Mouse (Mus musculus) heart, embryonic 14.5 days (tissue): ENCODE data around the gene Prdx3. TPM values are rescaled to one million over a fixed set of nuclear protein-coding genes. Genes with fewer than 3 reads are reported as not detected.
"Not testable (repeated sequence)": the region's sequence is repeated elsewhere in the genome, so short reads cannot be mapped to it uniquely, and the experiment has no call there.

Source experiments
- ATAC-seq: fragments of 200-750 bp; cut with Nextera tagmentation; 2 replicates; pipeline ENCODE4 v1.8.0; 2017; ENCODE audit warnings: low read depth, moderate TSS enrichment; ENCODE audit not compliant: insufficient number of reproducible peaks, insufficient read depth, low FRiP score
- H3K27ac ChIP-seq, 2 experiments: fragments of 200-500 bp in 1 of 2; fragments of 300-500 bp in 1 of 2; sonication (generic) in 1 of 2; replicated peaks in 1 of 2; 2 replicates each; pipeline ENCODE4 v1.5.1; 2012 to 2014; ENCODE audit warnings: low read depth in 2 of 2, low read length in 2 of 2, control low read depth in 1 of 2, mild to moderate bottlenecking in 1 of 2, mixed read lengths in 1 of 2; ENCODE audit not compliant: control insufficient read depth in 1 of 2, insufficient read depth in 1 of 2
- H3K27me3 ChIP-seq: fragments of 300-500 bp; sonication (generic); 2 replicates; pipeline ENCODE4 v1.6.1; 2014; ENCODE audit warnings: mild to moderate bottlenecking, low read length, control low read depth; ENCODE audit not compliant: control insufficient read depth, insufficient read depth
- H3K36me3 ChIP-seq: fragments of 300-500 bp; sonication (generic); 2 replicates; pipeline ENCODE4 v1.6.1; 2014; ENCODE audit warnings: mild to moderate bottlenecking, control low read depth, low read length, mixed read lengths; ENCODE audit not compliant: control insufficient read depth, insufficient read depth
- H3K4me1 ChIP-seq, 2 experiments: fragments of 200-500 bp in 1 of 2; fragments of 300-500 bp in 1 of 2; sonication (generic) in 1 of 2; 2 replicates each; pipeline ENCODE4 v1.6.1; 2012 to 2014; ENCODE audit warnings: low read length in 2 of 2, control low read depth in 1 of 2, mixed read lengths in 1 of 2; ENCODE audit not compliant: control insufficient read depth in 2 of 2, insufficient read depth in 2 of 2
- H3K4me2 ChIP-seq: fragments of 300-500 bp; sonication (generic); 2 replicates; pipeline ENCODE4 v1.6.1; 2014; ENCODE audit warnings: mild to moderate bottlenecking, low read length
- H3K4me3 ChIP-seq, 2 experiments: fragments of 200-500 bp in 1 of 2; fragments of 300-500 bp in 1 of 2; sonication (generic) in 1 of 2; 2 replicates each; pipeline ENCODE4 v1.5.1; 2012 to 2014; ENCODE audit warnings: low read length in 2 of 2, mild to moderate bottlenecking in 2 of 2, control low read depth in 1 of 2, low read depth in 1 of 2, moderate library complexity in 1 of 2; ENCODE audit not compliant: control insufficient read depth in 1 of 2, insufficient read depth in 1 of 2
- H3K9ac ChIP-seq: fragments of 300-500 bp; sonication (generic); 2 replicates; pipeline ENCODE4 v1.6.1; 2014; ENCODE audit warnings: mild to moderate bottlenecking, low read length
- H3K9me3 ChIP-seq: fragments of 300-500 bp; sonication (generic); 2 replicates; pipeline ENCODE4 v1.6.1; 2016; ENCODE audit warnings: low read length, control low read depth; ENCODE audit not compliant: control insufficient read depth
- WGBS: fragments of 180-500 bp; shearing (Covaris S2); extraction: QIAGEN DNeasy Blood & Tissue Kit; methylation state at CpG from one replicate; pipeline ENCODE4 v1.1.7; 2014; 5-methylcytosine and 5-hydroxymethylcytosine counted together
- polyA plus RNA-seq: library from polyadenylated mRNA; unstranded; fragments of >200 nt; fragmentation: Nextera tagmentation; extraction: Ambion mirVana; gene quantifications from 2 replicates; pipeline ENCODE4 v1.2.1, GENCODE M21; 2014

Prdx3 gene
- polyA plus RNA-seq, 1 experiment from 2014 or later, result 205 TPM

DNA sequence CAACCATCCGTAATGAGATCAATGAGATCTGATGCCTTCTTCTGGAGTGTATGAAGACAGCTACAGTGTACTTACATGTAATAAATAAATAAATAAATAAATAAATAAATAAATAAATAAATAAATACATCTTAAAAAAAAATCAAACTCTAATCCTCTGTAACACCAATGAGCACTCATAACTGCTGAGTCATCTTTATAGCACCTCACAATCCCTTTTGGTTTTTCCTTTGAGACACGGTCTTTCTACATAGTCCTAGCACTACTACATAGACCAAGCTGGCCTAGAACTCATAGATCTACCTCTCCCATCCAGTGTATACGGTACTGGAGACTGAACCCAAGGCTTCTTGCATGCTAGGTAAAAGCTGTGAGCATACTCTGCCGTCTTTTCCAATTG is 8.2 kb downstream of the Prdx3 start:
- H3K9ac ChIP-seq, H3K9me3 ChIP-seq, H3K4me1 ChIP-seq, H3K4me3 ChIP-seq, H3K4me2 ChIP-seq, H3K27me3 ChIP-seq, H3K27ac ChIP-seq, ATAC-seq: not testable (repeated sequence)
- peaks cover 58% of the 10 kb centered on the region for H3K36me3 ChIP-seq
- WGBS, result 95% methylated on average over 4 of the region's 4 CpGs

DNA sequence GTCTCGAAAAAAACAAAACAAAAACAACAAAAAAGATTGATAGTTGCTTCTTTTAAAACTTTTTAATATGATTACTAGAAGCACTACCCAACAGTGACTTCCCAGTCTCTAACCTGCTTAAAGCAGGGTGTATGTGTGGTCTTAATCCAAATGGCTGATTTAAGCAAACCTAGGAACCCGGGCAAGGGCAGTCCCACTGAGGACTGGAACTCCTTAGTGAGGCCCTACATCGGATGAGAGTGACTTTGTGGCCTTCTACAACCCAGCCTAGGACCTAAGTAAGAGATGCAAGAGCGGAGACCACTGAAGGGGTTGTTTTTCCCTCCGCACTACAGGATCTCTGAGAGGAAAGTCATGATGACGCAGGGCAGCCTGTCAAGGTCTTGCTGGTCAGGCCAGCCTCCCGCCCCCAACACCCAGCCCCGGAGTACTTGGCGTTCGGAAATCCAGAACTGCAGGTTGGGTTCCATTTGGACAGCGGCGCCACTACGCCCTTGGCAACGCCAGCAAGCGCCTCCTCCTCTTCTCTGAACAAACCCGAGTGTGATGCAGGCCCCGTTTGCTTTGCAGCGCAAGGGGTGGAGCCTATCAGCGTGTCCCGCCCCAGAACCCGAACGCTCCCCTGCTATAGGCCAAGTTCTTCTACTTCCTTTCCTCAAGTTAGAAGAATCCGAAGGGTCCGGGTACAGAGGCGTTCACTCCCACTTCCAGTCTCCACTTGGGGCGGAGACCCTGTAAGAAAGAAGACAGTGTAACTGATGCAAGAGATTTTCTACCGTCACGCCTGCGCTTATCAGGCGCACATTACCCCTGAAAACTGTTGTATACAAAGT is 13.3 kb downstream of the Prdx3 start, which contains the start of gene Sfxn4:
Sfxn4 (minus strand) TSS at position 612 of the 833 bp plus-strand sequence.
- Histone ChIP-seq H3K9ac (peak within 1 kb of the TSS; percentile 69), H3K4me3 (peak within 1 kb of the TSS; percentile 54 to 65), H3K36me3 (peaks cover 22% of the 10 kb centered on the region), H3K27me3 (no peaks in the 10 kb centered on the region), H3K27ac (peak within 1 kb of the TSS; percentile 51 to 72), H3K9me3 (no peaks in the 10 kb centered on the region), H3K4me1 (no peaks in the 10 kb centered on the region), H3K4me2 (peak within 1 kb of the TSS; percentile 62)
- 3% methylated on average over 30 of the region's 30 CpGs for WGBS
- peak; percentile 99 for ATAC-seq

DNA sequence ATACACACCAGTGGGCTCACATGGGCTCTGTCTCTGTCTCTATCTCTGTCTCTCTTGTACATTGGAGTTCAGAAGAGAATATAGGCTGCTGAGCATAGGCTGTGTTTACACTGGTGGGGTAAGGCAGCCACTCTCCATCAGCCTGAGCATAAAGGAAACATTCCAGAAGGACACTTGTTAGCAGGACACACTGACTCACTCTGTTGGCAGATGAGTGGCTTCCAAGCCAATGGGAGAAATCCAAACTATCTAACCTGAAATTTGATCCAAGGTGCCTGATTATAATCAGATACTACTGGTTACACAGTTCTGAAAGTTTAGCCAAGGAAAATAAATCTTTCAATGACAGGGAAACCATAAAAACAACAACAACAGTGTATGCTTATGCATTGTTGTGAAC is 28.6 kb downstream of the Prdx3 start:
- Histone ChIP-seq H3K9ac (no peak overlapping the region), H3K9me3 (no peaks in the 10 kb centered on the region), H3K4me2 (no peak overlapping the region), H3K27me3 (no peaks in the 10 kb centered on the region), H3K36me3 (peaks cover 22% of the 10 kb centered on the region), H3K4me1 (no peaks in the 10 kb centered on the region), H3K27ac (no peak overlapping the region), H3K4me3 (no peak overlapping the region)
- no peak for ATAC-seq

DNA sequence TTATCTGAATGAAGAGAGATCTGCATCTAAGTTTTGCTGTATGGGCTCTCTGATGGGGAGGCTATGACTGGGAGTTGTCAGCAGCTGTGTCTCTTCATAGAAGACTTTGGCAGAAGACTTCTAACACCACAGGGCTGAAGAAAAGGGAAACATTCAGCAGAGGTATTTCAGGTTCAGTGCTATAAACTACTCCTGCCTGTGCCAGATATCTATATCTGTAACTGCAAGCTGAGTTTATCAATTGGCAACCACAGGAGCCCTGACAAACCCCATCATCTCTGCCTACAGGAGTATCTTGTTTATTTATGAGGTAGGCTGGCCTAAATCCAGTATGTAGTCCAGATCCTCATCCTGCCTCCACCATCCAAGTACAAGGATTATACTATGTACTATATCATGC is 31.0 kb downstream of the Prdx3 start:
- Histone ChIP-seq H3K4me2 (no peak overlapping the region), H3K4me1 (peaks cover 0 to 5% of the 10 kb centered on the region in 2 experiments; a peak in 1 of 4 replicates), H3K4me3 (no peak overlapping the region), H3K9ac (no peak overlapping the region), H3K27me3 (no peaks in the 10 kb centered on the region), H3K9me3 (no peaks in the 10 kb centered on the region), H3K27ac (no peak overlapping the region), H3K36me3 (peaks cover 34% of the 10 kb centered on the region)
- no peak for ATAC-seq

DNA sequence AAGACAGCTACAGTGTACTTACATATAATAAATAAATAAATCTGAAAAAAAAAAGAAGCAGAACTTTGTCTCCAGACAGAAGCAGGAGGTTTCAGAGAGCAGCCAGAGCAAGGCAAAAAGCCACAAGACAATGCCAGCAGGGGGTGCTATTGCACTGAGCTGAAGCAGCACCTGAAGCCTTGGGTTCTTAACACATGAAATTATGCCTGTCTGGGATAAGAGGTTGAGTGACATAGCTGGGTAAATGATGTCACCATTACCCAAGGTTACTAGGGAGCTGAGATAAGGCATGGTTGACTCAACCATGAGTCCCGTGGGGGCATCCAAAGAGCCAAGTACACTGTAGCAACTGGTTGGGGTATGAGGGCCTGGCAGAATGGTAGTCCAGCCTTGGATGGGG is 36.6 kb downstream of the Prdx3 start:
- Histone ChIP-seq H3K9ac (no peak overlapping the region), H3K36me3 (peaks cover 69% of the 10 kb centered on the region), H3K4me2 (no peak overlapping the region), H3K27me3 (no peaks in the 10 kb centered on the region), H3K4me3 (no peak overlapping the region), H3K4me1 (peaks cover 4 to 11% of the 10 kb centered on the region in 2 experiments; a peak in 3 of 4 replicates), H3K9me3 (no peaks in the 10 kb centered on the region), H3K27ac (no peak overlapping the region)
- 0 out of 2 replicates have a peak, but pooled peaks have one; percentile 35 for ATAC-seq
- WGBS, result 21% methylated on average over 1 of the region's 1 CpGs

- H3K9ac ChIP-seq, result no peak overlapping the region
These were observed 55.7 kb downstream of the Prdx3 start for GRCm38 (mm10) chr19:60818677-60819076.

More at GRCm38 (mm10) chr19:60818677-60819076, 55.7 kb downstream of the Prdx3 start:
- 89% methylated on average over 6 of the region's 6 CpGs for WGBS
- Histone ChIP-seq H3K27me3 (no peaks in the 10 kb centered on the region), H3K9me3 (no peaks in the 10 kb centered on the region), H3K4me3 (no peak overlapping the region), H3K4me2 (no peak overlapping the region), H3K36me3 (peaks cover 89% of the 10 kb centered on the region), H3K4me1 (no peaks in the 10 kb centered on the region), H3K27ac (no peak overlapping the region)
- no peak for ATAC-seq
